Mouse (Mus musculus) ES-E14 (cell line): ENCODE results near the gene Ulk4. TPM values are rescaled to one million over a fixed set of nuclear protein-coding genes. Genes with fewer than 3 reads are reported as not detected.

Experiments used
- DNase-seq: peaks from one replicate; pipeline ENCODE4 v3.0.0-alpha.2; 2013; ENCODE audit warnings: low read depth, low spot score
- H3K27ac ChIP-seq: 2 replicates; pipeline ENCODE4 v1.5.1; 2012; ENCODE audit warnings: low read depth, mild to moderate bottlenecking, low read length, moderate library complexity, mixed read lengths; ENCODE audit not compliant: poor library complexity, insufficient read depth, severe bottlenecking
- H3K36me3 ChIP-seq: 2 replicates; pipeline ENCODE4 v1.6.1; 2012; ENCODE audit warnings: mild to moderate bottlenecking, low read length, moderate library complexity, mixed read lengths; ENCODE audit not compliant: control insufficient read depth, poor library complexity, insufficient read depth, severe bottlenecking
- H3K4me1 ChIP-seq, 2 experiments: fragments of 150-350 bp in 1 of 2; sonication (generic) in 1 of 2; 2 replicates each; pipeline ENCODE4 v1.6.1; 2012; ENCODE audit warnings: low read length in 2 of 2, mild to moderate bottlenecking in 1 of 2, mixed read lengths in 1 of 2; ENCODE audit not compliant: control insufficient read depth in 2 of 2, insufficient read depth in 2 of 2, poor library complexity in 1 of 2
- H3K4me3 ChIP-seq, 2 experiments: fragments of 150-350 bp in 1 of 2; sonication (generic) in 1 of 2; 2 replicates each; pipeline ENCODE4 v1.5.1; 2012; ENCODE audit warnings: low read length in 2 of 2, low read depth in 1 of 2, mild to moderate bottlenecking in 1 of 2, mixed read lengths in 1 of 2; ENCODE audit not compliant: insufficient read depth in 1 of 2, poor library complexity in 1 of 2, severe bottlenecking in 1 of 2
- H3K9ac ChIP-seq: 2 replicates; pipeline ENCODE4 v1.6.1; 2012; ENCODE audit warnings: low read depth, mild to moderate bottlenecking, low read length, mixed read lengths; ENCODE audit not compliant: poor library complexity, insufficient read depth, severe bottlenecking
- H3K9me3 ChIP-seq: fragments of 150-350 bp; sonication (generic); 2 replicates; pipeline ENCODE4 v1.6.1; 2012; ENCODE audit warnings: low read depth, mild to moderate bottlenecking, low read length; ENCODE audit not compliant: control insufficient read depth, insufficient read depth
- CHD2 ChIP-seq: IDR thresholded peaks from 2 replicates; pipeline ENCODE4 v1.6.1; 2014; ENCODE audit warnings: mild to moderate bottlenecking, low read depth, low read length, inconsistent platforms
- HCFC1 ChIP-seq: IDR thresholded peaks from 2 replicates; pipeline ENCODE4 v1.6.1; 2012; ENCODE audit warnings: low read length, inconsistent platforms, borderline replicate concordance; ENCODE audit not compliant: insufficient read depth
- MAFK ChIP-seq: IDR thresholded peaks from 2 replicates; pipeline ENCODE4 v1.6.1; 2014; ENCODE audit warnings: mild to moderate bottlenecking, low read depth, low read length, inconsistent platforms; ENCODE audit not compliant: insufficient read depth
- ZC3H11A ChIP-seq: IDR thresholded peaks from 2 replicates; pipeline ENCODE4 v1.6.1; 2012; ENCODE audit warnings: low read depth, mild to moderate bottlenecking, inconsistent platforms, low read length, borderline replicate concordance
- ZNF384 ChIP-seq: IDR thresholded peaks from 2 replicates; pipeline ENCODE4 v1.6.1; 2012; ENCODE audit warnings: low read depth, low read length, inconsistent platforms
- in situ Hi-C, 2 experiments: fragments of 600-800 bp; cut with MboI; formaldehyde crosslinking; loops; one replicate each; pipeline ENCODE4 v1.15.1; 2025; ENCODE audit warnings: low sequenced_read_pairs in 2 of 2, inconsistent platforms in 1 of 2; ENCODE audit not compliant: unreplicated experiment in 2 of 2
- total RNA-seq: library from RNA; depleted of rRNA; stranded (reverse); fragments of 300-350 nt; gene quantifications from 2 replicates; pipeline ENCODE4 v1.2.3, GENCODE M21; 2012

The Ulk4 gene
- total RNA-seq, 1 experiment: 31.5 TPM

DNA sequence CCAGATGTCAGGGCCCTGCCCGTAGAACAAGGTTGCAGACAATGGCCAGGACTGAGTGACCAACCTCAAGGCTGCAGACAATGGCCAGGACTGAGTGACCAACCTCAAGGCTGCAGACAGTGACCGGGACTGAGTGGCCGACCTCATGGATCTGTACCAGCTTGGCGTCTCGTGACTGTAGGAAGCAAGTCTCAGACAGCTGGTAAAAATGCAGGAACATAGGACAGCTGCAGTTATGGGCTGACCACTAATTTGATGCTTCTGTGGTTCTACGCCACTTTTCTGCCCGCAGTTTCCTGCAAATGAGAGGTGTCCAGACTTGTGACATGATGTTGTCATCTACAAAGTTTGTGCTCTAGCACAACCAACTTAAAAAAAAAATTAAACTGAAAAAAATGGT, 16.2 kb upstream of the Ulk4 start:
- no peak for DNase-seq
- Histone ChIP-seq H3K4me3 (no peak overlapping the region), H3K9me3 (no peaks in the 10 kb centered on the region), H3K9ac (no peak overlapping the region), H3K36me3 (no peaks in the 10 kb centered on the region), H3K27ac (no peak overlapping the region), H3K4me1 (0 out of 4 replicates have a peak, but pooled peaks cover 0 to 1% of the 10 kb centered on the region in 2 experiments)
- TF ChIP-seq MAFK: no peak
- TF ChIP-seq HCFC1: no peak
- no peak for TF ChIP-seq CHD2
- no peak for TF ChIP-seq ZNF384
- no peak for TF ChIP-seq ZC3H11A
- in situ Hi-C loops: no loop called here

- 0 out of 4 replicates have a peak, but pooled peaks cover 0 to under 1% of the 10 kb centered on the region in 2 experiments for H3K4me1 ChIP-seq
- no peak overlapping the region for H3K27ac ChIP-seq
- DNase-seq: no peak
- no peak overlapping the region for H3K9ac ChIP-seq
- TF ChIP-seq CHD2 (no peak), ZNF384 (peak; percentile 79)
- H3K9me3 ChIP-seq: no peaks in the 10 kb centered on the region
- H3K36me3 ChIP-seq: no peaks in the 10 kb centered on the region
- no peak overlapping the region for H3K4me3 ChIP-seq
- in situ Hi-C loops: no loop called here
These were observed 14.3 kb upstream of the Ulk4 start for GRCm38 (mm10) chr9:121291275-121291674.

DNA sequence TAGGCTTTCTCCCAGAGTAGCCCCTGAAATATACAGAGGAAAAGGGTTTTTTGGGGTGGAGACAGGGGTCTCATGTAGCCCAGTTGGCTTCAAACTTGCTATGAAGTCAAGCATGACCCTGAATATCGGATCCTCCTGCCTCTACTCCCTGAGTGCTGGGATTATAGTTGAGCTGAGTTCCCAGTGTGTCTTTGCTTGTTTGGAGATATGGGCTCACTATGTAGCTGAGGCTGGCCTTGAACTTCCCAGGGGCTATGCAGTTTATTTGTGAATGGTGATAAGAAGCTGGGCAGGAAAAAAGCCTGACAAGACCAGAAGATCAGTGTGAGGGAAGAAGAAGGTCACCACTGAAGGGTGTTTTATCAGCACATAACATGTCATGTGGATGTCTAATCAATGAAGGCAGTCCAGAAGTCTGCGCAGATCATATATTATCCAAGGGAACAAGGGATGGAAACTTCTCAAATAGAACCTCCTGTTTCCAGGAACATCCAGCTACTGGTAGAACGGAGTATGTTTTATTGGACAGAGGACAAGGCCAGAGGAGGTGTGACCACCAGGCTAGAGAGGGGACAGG, 9.4 kb upstream of the Ulk4 start:
- Histone ChIP-seq H3K9me3 (no peaks in the 10 kb centered on the region), H3K9ac (no peak overlapping the region), H3K36me3 (no peaks in the 10 kb centered on the region), H3K4me3 (peak overlapping the region in 1 of 2 experiments; percentile 65; a peak in 1 of 4 replicates), H3K27ac (no peak overlapping the region), H3K4me1 (peaks cover 0 to 4% of the 10 kb centered on the region in 2 experiments; a peak in 1 of 4 replicates)
- in situ Hi-C loops: no loop called here
- TF ChIP-seq ZNF384: no peak
- TF ChIP-seq ZC3H11A: no peak
- TF ChIP-seq CHD2: no peak
- TF ChIP-seq HCFC1: no peak
- TF ChIP-seq MAFK: no peak
- DNase-seq: no peak

GRCm38 (mm10) chr9:121285341-121286324, 8.6 kb upstream of the Ulk4 start:
- Histone ChIP-seq H3K9ac (peak overlapping the region; percentile 83), H3K27ac (no peak overlapping the region), H3K9me3 (no peaks in the 10 kb centered on the region), H3K36me3 (no peaks in the 10 kb centered on the region), H3K4me1 (peaks cover 0 to 4% of the 10 kb centered on the region in 2 experiments; a peak in 1 of 4 replicates), H3K4me3 (peak overlapping the region; percentile 65 to 70)
- in situ Hi-C loops: no loop called here
- TF ChIP-seq ZNF384 (no peak), CHD2 (no peak), MAFK (no peak), HCFC1 (no peak), ZC3H11A (no peak)
- no peak for DNase-seq
